Comparison of ENCODE assay signal across 9 mouse cellular contexts in genomic region chr1:180943032-180943644, GRCm38 (mm10). TPM values are rescaled to one million over a fixed set of nuclear protein-coding genes. Genes with fewer than 3 reads are reported as not detected.
A peak's percentile ranks its signal among the peaks of the same experiment; 100 is the strongest.
DNase-seq lines count a peak whose midpoint lies in the region; ATAC-seq and TF ChIP-seq lines count a peak whose summit lies in the region.
"Had no signal": no experiment of that assay in that cellular context is flagged by ENCODE, and none has a peak within 500 bp of the region (broad histone marks: within the 10 kb centered on the region; RNA-seq: fewer than 3 reads in every experiment).

No protein-coding gene starts in this region.

- WGBS in forebrain, embryonic 16.5 days = 44% methylated on average over 11 of the region's 11 CpGs
- WGBS in intestine, postnatal 0 days = 54% methylated on average over 11 of the region's 11 CpGs

- H3K27ac ChIP-seq in forebrain, embryonic 16.5 days (ENCODE audit: low read length) = no peak overlapping the region
- no peak overlapping the region for H3K27ac ChIP-seq in intestine, postnatal 0 days (ENCODE audit: low read depth, low read length)

- no peaks in the 10 kb centered on the region for H3K36me3 ChIP-seq in forebrain, embryonic 16.5 days (ENCODE audit: control insufficient read depth, insufficient read depth)
- H3K36me3 ChIP-seq in intestine, postnatal 0 days (ENCODE audit: control insufficient read depth, insufficient read depth) = peaks cover 4% of the 10 kb centered on the region; the same call in 1 of the 2 replicates

- ATAC-seq in forebrain, embryonic 16.5 days = no peak
- no peak for ATAC-seq in intestine, postnatal 0 days

- H3K4me3 ChIP-seq in forebrain, embryonic 16.5 days (replicated peaks; ENCODE audit: low read length) = no peak overlapping the region
- peak overlapping the region; percentile 78 for H3K4me3 ChIP-seq in intestine, postnatal 0 days (ENCODE audit: low read depth, low read length)

- H3K9me3 ChIP-seq in forebrain, embryonic 16.5 days (ENCODE audit: control insufficient read depth, low read length) = no peaks in the 10 kb centered on the region
- no peaks in the 10 kb centered on the region for H3K9me3 ChIP-seq in intestine, postnatal 0 days (ENCODE audit: control insufficient read depth)

- DNase-seq in adrenal gland, postnatal 14 days = peak; percentile 52
- no peak for DNase-seq in adrenal gland, adult 2 months
- DNase-seq in 3134 (ENCODE audit: extremely low read depth, insufficient read length, low spot score) = peak; percentile 39
- DNase-seq in skeletal muscle tissue, adult 2 months (ENCODE audit: low read depth, low spot score) = peak; percentile 54
- no peak for DNase-seq in adrenal gland, adult 18-20 months (ENCODE audit: low spot score in 2 of 2)
- no peak for DNase-seq in frontal cortex, postnatal 14 days (ENCODE audit: low spot score in 2 of 2)

- TF ChIP-seq CTCF in intestine, postnatal 0 days (IDR thresholded peaks at IDR 0.05; ENCODE audit: low read depth) = no peak

- H3K4me2 ChIP-seq in forebrain, embryonic 16.5 days (ENCODE audit: low read length) = peak overlapping the region; percentile 99
- peak overlapping the region; percentile 78 for H3K4me2 ChIP-seq in intestine, postnatal 0 days (replicated peaks; ENCODE audit: low read depth)

- peaks cover 34% of the 10 kb centered on the region for H3K27me3 ChIP-seq in forebrain, embryonic 16.5 days (replicated peaks; ENCODE audit: control insufficient read depth, insufficient read depth, low read length)
- no peaks in the 10 kb centered on the region for H3K27me3 ChIP-seq in intestine, postnatal 0 days (replicated peaks; ENCODE audit: control insufficient read depth, insufficient read depth, low read length)

- no peak overlapping the region for H3K9ac ChIP-seq in forebrain, embryonic 16.5 days (replicated peaks; ENCODE audit: low read depth, low read length)
- peak overlapping the region; percentile 74; the same call in 1 of the 2 replicates for H3K9ac ChIP-seq in intestine, postnatal 0 days (ENCODE audit: low read depth, low read length)

- peaks cover 18% of the 10 kb centered on the region for H3K4me1 ChIP-seq in forebrain, embryonic 16.5 days (replicated peaks; ENCODE audit: control insufficient read depth, insufficient read depth, low read length)
- H3K4me1 ChIP-seq in intestine, postnatal 0 days (replicated peaks; ENCODE audit: control insufficient read depth, insufficient read depth, low read length) = peaks cover 7% of the 10 kb centered on the region; the same call in 1 of the 2 replicates

RNA-seq across cellular contexts. Expression of gene Tmem63a, which starts 1.0 kb away (rescaled TPM):
- 44.4 and 56.2 TPM in 2 replicates for total RNA-seq in adrenal gland, postnatal 14 days (2021)
- total RNA-seq in adrenal gland, adult 2 months (2021) = 10 to 100 TPM; 52.8 to 66.0 TPM
- 135 and 238 TPM in 2 replicates for polyA plus RNA-seq in adrenal gland, adult 2 months (2012; rRNA removed)
- polyA plus RNA-seq in forebrain, embryonic 16.5 days (2015; fragmentation: Nextera tagmentation; extraction: Ambion mirVana) = 1.3 and 2.0 TPM in 2 replicates
- polyA plus RNA-seq in intestine, postnatal 0 days (2015; fragmentation: Nextera tagmentation; extraction: Ambion mirVana) = 9.5 and 10.2 TPM in 2 replicates
- 10 to 100 TPM; 44.7 to 77.9 TPM for total RNA-seq in adrenal gland, adult 18-20 months (2021)

RNA-seq across cellular contexts. Expression of gene Lefty1, which starts 8.3 kb away (rescaled TPM):
- total RNA-seq in adrenal gland, postnatal 14 days (2021) = 1.3 and 1.6 TPM in 2 replicates
- 10 to 100 TPM in 1 of 2 experiments, 1 to 10 TPM in 1; 2.0 to 11.3 TPM for total RNA-seq in adrenal gland, adult 2 months (2021)
- 34.2 and 35.6 TPM in 2 replicates for polyA plus RNA-seq in adrenal gland, adult 2 months (2012; rRNA removed)
- 0.30 and 0.39 TPM in 2 replicates for polyA plus RNA-seq in forebrain, embryonic 16.5 days (2015; fragmentation: Nextera tagmentation; extraction: Ambion mirVana)
- 0.90 and 1.3 TPM in 2 replicates for polyA plus RNA-seq in intestine, postnatal 0 days (2015; fragmentation: Nextera tagmentation; extraction: Ambion mirVana)
- 1 to 10 TPM; 3.3 to 5.7 TPM for total RNA-seq in adrenal gland, adult 18-20 months (2021)

RNA-seq across cellular contexts. Expression of gene Pycr2, which starts 39.0 kb away (rescaled TPM):
- 29.9 and 38.0 TPM in 2 replicates for total RNA-seq in adrenal gland, postnatal 14 days (2021)
- 10 to 100 TPM; 24.1 to 46.1 TPM for total RNA-seq in adrenal gland, adult 2 months (2021)
- 80.7 and 88.7 TPM in 2 replicates for polyA plus RNA-seq in adrenal gland, adult 2 months (2012; rRNA removed)
- 78.8 and 84.8 TPM in 2 replicates for polyA plus RNA-seq in forebrain, embryonic 16.5 days (2015; fragmentation: Nextera tagmentation; extraction: Ambion mirVana)
- 24.5 and 26.3 TPM in 2 replicates for polyA plus RNA-seq in intestine, postnatal 0 days (2015; fragmentation: Nextera tagmentation; extraction: Ambion mirVana)
- total RNA-seq in adrenal gland, adult 18-20 months (2021) = 10 to 100 TPM; 30.3 to 34.3 TPM

RNA-seq across cellular contexts. Expression of gene Lefty2, which starts 50.2 kb away (rescaled TPM):
- total RNA-seq in adrenal gland, postnatal 14 days (2021) = 0.30 TPM in 1 of 2 replicates, not detected in the other
- under 1 TPM; 0.58 to 0.76 TPM for total RNA-seq in adrenal gland, adult 2 months (2021)
- 0.19 and 0.83 TPM in 2 replicates for polyA plus RNA-seq in adrenal gland, adult 2 months (2012; rRNA removed)
- 4.1 and 6.6 TPM in 2 replicates for polyA plus RNA-seq in forebrain, embryonic 16.5 days (2015; fragmentation: Nextera tagmentation; extraction: Ambion mirVana)
- polyA plus RNA-seq in intestine, postnatal 0 days (2015; fragmentation: Nextera tagmentation; extraction: Ambion mirVana) = not detected in 2 replicates
- total RNA-seq in adrenal gland, adult 18-20 months (2021) = under 1 TPM; 0.32 to 0.73 TPM
- total RNA-seq: gastrocnemius, postnatal 36 days had no signal

Comparison
In these comparisons a context has a peak if more than half of its experiments do, and no peak if none do; other contexts are left out.
1. DNase-seq: peak in adrenal gland, postnatal 14 days (single experiment), 3134 (single experiment) and skeletal muscle tissue, adult 2 months (single experiment); none in adrenal gland, adult 2 months (single experiment), adrenal gland, adult 18-20 months (0 of 2) and frontal cortex, postnatal 14 days (0 of 2).